Mouse (Mus musculus): ENCODE measurements around the gene Galnt18.

- TF ChIP-seq CTCF (IDR thresholded peaks at IDR 0.05; ENCODE audit: borderline replicate concordance, extremely low read depth, insufficient read depth, insufficient read length): no peak
- no peak for TF ChIP-seq POLR2A (IDR thresholded peaks at IDR 0.05; ENCODE audit: borderline replicate concordance, extremely low read depth, insufficient read depth, insufficient read length, poor library complexity, severe bottlenecking)
Measured at GRCm38 (mm10) chr7:111726928-111727327, 52.8 kb downstream of the Galnt18 start.
